ENCODE assay signal across 12 mouse cellular contexts in the genomic region with DNA sequence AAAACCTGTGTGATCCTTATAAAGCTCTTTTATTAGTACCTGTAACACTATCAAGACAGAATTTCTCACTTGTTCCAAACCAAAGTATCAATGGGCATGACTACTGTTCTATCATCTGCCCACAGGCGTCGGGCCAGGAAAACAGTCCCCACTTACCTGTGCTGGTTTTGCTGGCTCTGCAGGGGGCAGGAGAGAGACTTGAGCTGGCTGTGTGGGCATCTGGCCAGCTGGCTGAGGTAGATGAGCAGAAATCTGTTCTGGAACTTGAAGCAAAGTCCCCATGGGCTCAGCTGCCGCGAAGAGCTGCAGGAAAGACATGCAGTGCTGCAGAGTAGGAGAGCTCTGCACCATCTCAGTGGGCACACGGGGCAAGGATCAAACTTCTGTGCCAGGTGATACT. TPM values are rescaled to one million over a fixed set of nuclear protein-coding genes. Genes with fewer than 3 reads are reported as not detected.
DNase-seq lines count a peak whose midpoint lies in the region; ATAC-seq and TF ChIP-seq lines count a peak whose summit lies in the region.
"Had no signal": no experiment of that assay in that cellular context is flagged by ENCODE, and none has a peak within 500 bp of the region (broad histone marks: within the 10 kb centered on the region; RNA-seq: fewer than 3 reads in every experiment).

No protein-coding gene starts in this region.

- intact Hi-C loops in heart, postnatal 36 days (cut with DNase I), result no loop called here

- no peaks in the 10 kb centered on the region for H3K4me1 ChIP-seq in stomach, postnatal 0 days (replicated peaks; ENCODE audit: control insufficient read depth, insufficient read depth)
- H3K4me1 ChIP-seq: embryonic facial prominence, embryonic 13.5 days; hindbrain, embryonic 15.5 days had no signal

- H3K36me3 ChIP-seq in stomach, postnatal 0 days (ENCODE audit: control insufficient read depth, insufficient read depth, low read length), result 0 out of 2 replicates have a peak, but pooled peaks cover 18% of the 10 kb centered on the region

- TF ChIP-seq CTCF in stomach, postnatal 0 days (IDR thresholded peaks at IDR 0.05; ENCODE audit: low read depth), result peak; percentile 40

- TF ChIP-seq EP300 in stomach, postnatal 0 days (optimal IDR thresholded peaks at IDR 0.05), result no peak

- H3K27ac ChIP-seq in stomach, postnatal 0 days (replicated peaks), result no peak overlapping the region
- H3K27ac ChIP-seq: embryonic facial prominence, embryonic 13.5 days; hindbrain, embryonic 15.5 days; liver, embryonic 15.5 days had no signal

- no peak for ATAC-seq in stomach, postnatal 0 days (ENCODE audit: low FRiP score, low TSS enrichment)

- no peaks in the 10 kb centered on the region for H3K27me3 ChIP-seq in stomach, postnatal 0 days (ENCODE audit: control insufficient read depth, insufficient read depth, low read length)
- H3K27me3 ChIP-seq: embryonic facial prominence, embryonic 13.5 days; hindbrain, embryonic 15.5 days; liver, embryonic 15.5 days had no signal

- WGBS in stomach, postnatal 0 days, result 85% methylated on average over 5 of the region's 5 CpGs

- DNase-seq in adrenal gland, postnatal 10 days, result peak; percentile 54
- no peak for DNase-seq in adrenal gland, adult 8-10 months
- peak; percentile 34 for DNase-seq in ovary, postnatal 36 days (ENCODE audit: low spot score)
- DNase-seq in ovary, adult 18-20 months (ENCODE audit: low spot score), result no peak
- DNase-seq in heart, postnatal 36 days, result peak; percentile 17 to 32
- DNase-seq in stomach, postnatal 0 days (ENCODE audit: low spot score), result no peak
- no peak for DNase-seq in embryo, embryonic 10 days (ENCODE audit: low spot score)
- DNase-seq in yolk sac, embryonic 10.5 days (ENCODE audit: low spot score), result no peak
- DNase-seq: thymus, adult 18-20 months had no signal

- H3K9me3 ChIP-seq in stomach, postnatal 0 days (ENCODE audit: control insufficient read depth, low read length), result no peaks in the 10 kb centered on the region
- H3K9me3 ChIP-seq: embryonic facial prominence, embryonic 13.5 days; hindbrain, embryonic 15.5 days; liver, embryonic 15.5 days had no signal

- no peak overlapping the region for H3K4me3 ChIP-seq in stomach, postnatal 0 days (ENCODE audit: low read depth, low read length)
- H3K4me3 ChIP-seq: embryonic facial prominence, embryonic 13.5 days; hindbrain, embryonic 15.5 days; liver, embryonic 15.5 days had no signal

- H3K9ac ChIP-seq in stomach, postnatal 0 days (ENCODE audit: low read length), result no peak overlapping the region
- H3K9ac ChIP-seq: embryonic facial prominence, embryonic 13.5 days; hindbrain, embryonic 15.5 days; liver, embryonic 15.5 days had no signal

- H3K4me2 ChIP-seq in stomach, postnatal 0 days (replicated peaks; ENCODE audit: low read depth), result no peak overlapping the region
- H3K4me2 ChIP-seq: embryonic facial prominence, embryonic 13.5 days; hindbrain, embryonic 15.5 days; liver, embryonic 15.5 days had no signal

RNA-seq across cellular contexts. Expression of gene Slc22a13, which starts 37.9 kb away (rescaled TPM):
- not detected for total RNA-seq in adrenal gland, postnatal 10 days (2021)
- total RNA-seq in adrenal gland, adult 8-10 months (2022), result not detected
- total RNA-seq in heart, postnatal 36 days (2021), result not detected
- 0.07 TPM in 1 of 2 replicates, not detected in the other for polyA plus RNA-seq in stomach, postnatal 0 days (2015; fragmentation: Nextera tagmentation; extraction: Ambion mirVana)
- polyA plus RNA-seq: embryonic facial prominence, embryonic 13.5 days; hindbrain, embryonic 15.5 days; liver, embryonic 15.5 days had no signal

Comparison
In these comparisons a context has a peak if more than half of its experiments do, and no peak if none do; other contexts are left out.
1. DNase-seq: peak in adrenal gland, postnatal 10 days (single experiment), ovary, postnatal 36 days (single experiment) and heart, postnatal 36 days (2 of 2); none in adrenal gland, adult 8-10 months (single experiment), ovary, adult 18-20 months (single experiment), stomach, postnatal 0 days (single experiment), embryo, embryonic 10 days (single experiment) and yolk sac, embryonic 10.5 days (single experiment).